Mouse (Mus musculus) bone marrow, adult 2 months (tissue): ENCODE results near the gene F9.

ENCODE experiments used
- CTCF ChIP-seq: fragments of 200-500 bp; IDR thresholded peaks from 2 replicates; pipeline ENCODE4 v1.5.1; 2011; ENCODE audit warnings: low read length, control low read depth; ENCODE audit not compliant: control insufficient read depth, insufficient read depth
- POLR2A ChIP-seq: fragments of 200-500 bp; IDR thresholded peaks from 2 replicates; pipeline ENCODE4 v1.6.1; 2011; ENCODE audit warnings: low read depth, mild to moderate bottlenecking, control low read depth, low read length, borderline replicate concordance; ENCODE audit not compliant: control insufficient read depth

DNA sequence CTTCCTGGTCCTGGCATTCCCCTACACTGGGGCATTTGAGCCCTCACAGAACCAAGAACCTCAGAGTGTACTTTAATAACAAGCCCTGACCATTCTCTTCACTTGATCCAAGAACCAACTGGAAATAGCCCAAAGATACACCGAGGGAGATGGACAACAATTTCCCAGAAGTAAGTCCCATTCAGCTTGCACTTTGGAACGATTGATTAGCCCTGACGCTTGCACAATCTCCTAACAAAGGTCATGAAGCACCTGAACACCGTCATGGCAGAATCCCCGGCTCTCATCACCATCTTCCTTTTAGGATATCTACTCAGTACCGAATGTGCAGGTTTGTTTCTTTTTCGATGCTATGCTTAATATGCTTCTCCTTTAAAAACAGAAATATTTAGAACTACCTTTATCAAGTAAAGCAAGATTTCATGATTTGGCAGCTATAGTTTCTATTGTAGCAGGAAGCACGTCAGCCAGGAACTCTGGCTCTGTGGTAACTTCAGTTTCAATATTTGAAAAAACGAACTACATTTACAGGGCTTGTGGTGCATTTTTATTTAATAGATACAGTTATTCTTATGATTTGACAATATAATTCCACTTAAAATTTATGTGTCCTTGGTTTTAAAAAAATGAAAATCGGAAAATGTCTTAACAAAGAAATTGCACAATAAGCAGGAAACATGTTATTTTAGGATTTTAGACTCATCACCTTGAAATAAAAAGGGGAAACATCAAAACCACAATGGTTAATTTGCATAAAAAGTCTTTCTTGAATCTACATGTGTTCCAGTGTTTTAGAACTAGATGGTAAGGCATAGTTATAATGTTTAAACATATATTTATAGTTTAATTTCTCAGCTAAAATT is at the start of gene F9:
- TF ChIP-seq CTCF (no peak), POLR2A (no peak)
